In genomic region chr8:109706874-109707237, GRCm38 (mm10) we compare ENCODE assay signal across 8 mouse cellular contexts. TPM values are rescaled to one million over a fixed set of nuclear protein-coding genes. Genes with fewer than 3 reads are reported as not detected.
A peak's percentile ranks its signal among the peaks of the same experiment; 100 is the strongest.
DNase-seq lines count a peak whose midpoint lies in the region; ATAC-seq and TF ChIP-seq lines count a peak whose summit lies in the region.

No protein-coding gene starts in this region.

- no peaks in the 10 kb centered on the region for H3K79me2 ChIP-seq in CH12.LX (replicated peaks; ENCODE audit: control insufficient read depth, extremely low read depth, insufficient read depth, poor library complexity, severe bottlenecking)

- H3K9ac ChIP-seq in CH12.LX (ENCODE audit: insufficient read depth, low read depth), result no peak overlapping the region
- no peak overlapping the region for H3K9ac ChIP-seq in heart, postnatal 0 days (replicated peaks; ENCODE audit: low read depth, low read length)
- H3K9ac ChIP-seq in liver, embryonic 16.5 days (ENCODE audit: low read depth, low read length), result peak overlapping the region; percentile 98
- peak overlapping the region; percentile 100 for H3K9ac ChIP-seq in neural tube, embryonic 13.5 days
- no peak overlapping the region for H3K9ac ChIP-seq in stomach, postnatal 0 days (ENCODE audit: low read length)

- in situ Hi-C loops in CH12.LX (cut with MboI; ENCODE audit: low pct_ligation_motif_present, low pct_unique_long_range_greater_than_20kb, low sequenced_read_pairs), result no loop called here

- WGBS in heart, postnatal 0 days, result 20% methylated on average over 2 of the region's 2 CpGs
- WGBS in liver, embryonic 16.5 days (ENCODE audit: insufficient replicate concordance), result 12% methylated on average over 2 of the region's 2 CpGs
- WGBS in neural tube, embryonic 13.5 days, result 13% methylated on average over 2 of the region's 2 CpGs
- WGBS in stomach, postnatal 0 days, result 11% methylated on average over 2 of the region's 2 CpGs

- no peak overlapping the region for H3K27ac ChIP-seq in CH12.LX (ENCODE audit: insufficient read depth, low read depth)
- no peak overlapping the region for H3K27ac ChIP-seq in brown adipose tissue, adult 24 weeks (replicated peaks; ENCODE audit: low read depth, low read length)
- no peak overlapping the region for H3K27ac ChIP-seq in heart, postnatal 0 days (ENCODE audit: low read depth)
- no peak overlapping the region for H3K27ac ChIP-seq in liver, embryonic 16.5 days (ENCODE audit: low read length)
- H3K27ac ChIP-seq in neural tube, embryonic 13.5 days (replicated peaks), result no peak overlapping the region
- no peak overlapping the region for H3K27ac ChIP-seq in stomach, postnatal 0 days (replicated peaks)

- peaks cover 19% of the 10 kb centered on the region for H3K27me3 ChIP-seq in CH12.LX (replicated peaks)
- no peaks in the 10 kb centered on the region for H3K27me3 ChIP-seq in heart, postnatal 0 days (ENCODE audit: control insufficient read depth, insufficient read depth, low read length)
- H3K27me3 ChIP-seq in liver, embryonic 16.5 days (ENCODE audit: control insufficient read depth, insufficient read depth, low read depth, low read length), result peaks cover 7% of the 10 kb centered on the region
- peaks cover 15% of the 10 kb centered on the region for H3K27me3 ChIP-seq in neural tube, embryonic 13.5 days
- no peaks in the 10 kb centered on the region for H3K27me3 ChIP-seq in stomach, postnatal 0 days (ENCODE audit: control insufficient read depth, insufficient read depth, low read length)

- TF ChIP-seq EP300 in CH12.LX (IDR thresholded peaks at IDR 0.05; ENCODE audit: low read length), result no peak
- TF ChIP-seq EP300 in heart, postnatal 0 days (IDR thresholded peaks at IDR 0.05; ENCODE audit: low read depth), result no peak
- TF ChIP-seq EP300 in stomach, postnatal 0 days (optimal IDR thresholded peaks at IDR 0.05), result no peak

- peak overlapping the region; percentile 44 for H3K4me2 ChIP-seq in CH12.LX (ENCODE audit: insufficient read depth, low read depth, poor library complexity, severe bottlenecking)
- H3K4me2 ChIP-seq in heart, postnatal 0 days (ENCODE audit: low read depth, low read length), result peak overlapping the region; percentile 92
- peak overlapping the region; percentile 89 for H3K4me2 ChIP-seq in liver, embryonic 16.5 days (ENCODE audit: low read depth, low read length)
- peak overlapping the region; percentile 91 for H3K4me2 ChIP-seq in neural tube, embryonic 13.5 days
- H3K4me2 ChIP-seq in stomach, postnatal 0 days (replicated peaks; ENCODE audit: low read depth), result peak overlapping the region; percentile 77

- no peaks in the 10 kb centered on the region for H3K9me3 ChIP-seq in CH12.LX (replicated peaks; ENCODE audit: low read length)
- no peaks in the 10 kb centered on the region for H3K9me3 ChIP-seq in heart, postnatal 0 days (replicated peaks; ENCODE audit: control insufficient read depth, low read length)
- no peaks in the 10 kb centered on the region for H3K9me3 ChIP-seq in liver, embryonic 16.5 days (replicated peaks; ENCODE audit: control insufficient read depth, low read length)
- no peaks in the 10 kb centered on the region for H3K9me3 ChIP-seq in neural tube, embryonic 13.5 days
- H3K9me3 ChIP-seq in stomach, postnatal 0 days (ENCODE audit: control insufficient read depth, low read length), result no peaks in the 10 kb centered on the region

- no peak for TF ChIP-seq POLR2A in CH12.LX (IDR thresholded peaks at IDR 0.05; ENCODE audit: low read depth, low read length)

- TF ChIP-seq RAD21 in CH12.LX (IDR thresholded peaks at IDR 0.05; ENCODE audit: low read depth, low read length), result peak; percentile 54

- ATAC-seq in heart, postnatal 0 days (ENCODE audit: insufficient read depth, low read depth), result 0 out of 2 replicates have a peak, but pooled peaks have one; percentile 32
- ATAC-seq in liver, embryonic 16.5 days (ENCODE audit: low read depth), result peak; percentile 17; the same call in 1 of the 2 replicates
- peak; percentile 47; the same call in 1 of the 2 replicates for ATAC-seq in neural tube, embryonic 13.5 days (ENCODE audit: low read depth)
- peak; percentile 71 for ATAC-seq in stomach, postnatal 0 days (ENCODE audit: low FRiP score, low TSS enrichment)

- DNase-seq in CH12.LX (ENCODE audit: extremely low read depth), result peak; percentile 82
- DNase-seq in fibroblast of lung, adult 2 months (ENCODE audit: low read depth), result peak; percentile 27
- peak; percentile 61 for DNase-seq in heart, postnatal 0 days (ENCODE audit: low spot score)
- DNase-seq in kidney, postnatal 36 days, result peak; percentile 84 to 95
- DNase-seq in stomach, postnatal 0 days (ENCODE audit: low spot score), result peak; percentile 88

- dilution Hi-C loops in CH12.LX (cut with MboI; ENCODE audit: extremely low pct_ligation_motif_present, extremely low pct_unique_long_range_greater_than_20kb, low sequenced_read_pairs), result no loop called here

- no peak overlapping the region for H3K4me3 ChIP-seq in CH12.LX (replicated peaks in 1 of 3; ENCODE audit: low read depth in 2 of 3, low read length in 2 of 3, poor library complexity in 1 of 3)
- H3K4me3 ChIP-seq in brown adipose tissue, adult 24 weeks (ENCODE audit: insufficient read depth, low read depth, low read length), result peak overlapping the region; percentile 54
- peak overlapping the region; percentile 92 for H3K4me3 ChIP-seq in heart, postnatal 0 days (ENCODE audit: low read depth, low read length)
- H3K4me3 ChIP-seq in liver, embryonic 16.5 days (ENCODE audit: low read depth, low read length), result peak overlapping the region; percentile 94
- peak overlapping the region; percentile 95 for H3K4me3 ChIP-seq in neural tube, embryonic 13.5 days
- H3K4me3 ChIP-seq in stomach, postnatal 0 days (ENCODE audit: low read depth, low read length), result peak overlapping the region; percentile 96

- H3K4me1 ChIP-seq in CH12.LX (ENCODE audit: control insufficient read depth in 1 of 2, insufficient read depth in 2 of 2), result peaks cover 0 to 20% of the 10 kb centered on the region in 2 experiments; a peak in 2 of 4 replicates
- H3K4me1 ChIP-seq in brown adipose tissue, adult 24 weeks (ENCODE audit: control insufficient read depth, insufficient read depth, insufficient read length, low read length), result no peaks in the 10 kb centered on the region
- H3K4me1 ChIP-seq in heart, postnatal 0 days (ENCODE audit: control insufficient read depth, insufficient read depth), result peaks cover 16% of the 10 kb centered on the region
- H3K4me1 ChIP-seq in liver, embryonic 16.5 days (ENCODE audit: control insufficient read depth, low read depth, low read length), result peaks cover 21% of the 10 kb centered on the region
- peaks cover 36% of the 10 kb centered on the region for H3K4me1 ChIP-seq in neural tube, embryonic 13.5 days (replicated peaks)
- no peaks in the 10 kb centered on the region for H3K4me1 ChIP-seq in stomach, postnatal 0 days (replicated peaks; ENCODE audit: control insufficient read depth, insufficient read depth)

- peak; percentile 83 to 93 for TF ChIP-seq CTCF in CH12.LX (conservative IDR thresholded peaks at IDR 0.05 in 1 of 2, IDR thresholded peaks at IDR 0.05 in 1 of 2; ENCODE audit: low read depth in 2 of 2, low read length in 2 of 2)
- peak; percentile 75 for TF ChIP-seq CTCF in heart, postnatal 0 days (IDR thresholded peaks at IDR 0.05; ENCODE audit: low read depth)
- TF ChIP-seq CTCF in stomach, postnatal 0 days (IDR thresholded peaks at IDR 0.05; ENCODE audit: low read depth), result peak; percentile 88

- peaks cover 0 to 32% of the 10 kb centered on the region in 2 experiments for H3K36me3 ChIP-seq in CH12.LX (replicated peaks in 1 of 2; ENCODE audit: control insufficient read depth in 1 of 2, insufficient read depth in 1 of 2, low read length in 1 of 2)
- H3K36me3 ChIP-seq in heart, postnatal 0 days (replicated peaks; ENCODE audit: control insufficient read depth, insufficient read depth, low read length), result peaks cover 43% of the 10 kb centered on the region
- H3K36me3 ChIP-seq in liver, embryonic 16.5 days (ENCODE audit: control insufficient read depth, insufficient read depth), result peaks cover 6% of the 10 kb centered on the region
- peaks cover 38% of the 10 kb centered on the region for H3K36me3 ChIP-seq in neural tube, embryonic 13.5 days
- peaks cover 9% of the 10 kb centered on the region for H3K36me3 ChIP-seq in stomach, postnatal 0 days (ENCODE audit: control insufficient read depth, insufficient read depth, low read length)

RNA-seq across cellular contexts. Expression of gene Zfp821, which starts 1.5 kb away (rescaled TPM):
- total RNA-seq in CH12.LX (2012; rRNA removed) (5.0 and 5.1 TPM in 2 replicates), CH12.LX (2014; rRNA removed) (3.4 and 4.1 TPM in 2 replicates)
- polyA plus RNA-seq in CH12.LX (2012; ENCODE audit: insufficient read length, low read depth), result 4.1 and 5.2 TPM in 2 replicates
- polyA plus RNA-seq in brown adipose tissue, adult 24 weeks (2012; ENCODE audit: insufficient read depth, insufficient read length, missing spikeins), result 1.3 and 3.2 TPM in 2 replicates
- total RNA-seq in heart, postnatal 0 days (2014; rRNA removed; ENCODE audit: low replicate concordance), result 14.8 and 21.4 TPM in 2 replicates
- polyA plus RNA-seq in heart, postnatal 0 days (2015; fragmentation: Nextera tagmentation; extraction: Ambion mirVana), result 11.6 and 12.2 TPM in 2 replicates
- polyA plus RNA-seq in liver, embryonic 16.5 days (2015; fragmentation: Nextera tagmentation; extraction: Ambion mirVana), result 4.9 and 5.3 TPM in 2 replicates
- 69.6 and 74.6 TPM in 2 replicates for polyA plus RNA-seq in neural tube, embryonic 13.5 days (2015; fragmentation: Nextera tagmentation; extraction: Ambion mirVana)
- polyA plus RNA-seq in stomach, postnatal 0 days (2015; fragmentation: Nextera tagmentation; extraction: Ambion mirVana), result 12.2 and 13.6 TPM in 2 replicates

RNA-seq across cellular contexts. Expression of gene Ist1, which starts 13.8 kb away (rescaled TPM):
- 38.2 and 38.9 TPM in 2 replicates for total RNA-seq in CH12.LX (2012; rRNA removed)
- 57.2 and 62.2 TPM in 2 replicates for total RNA-seq in CH12.LX (2014; rRNA removed)
- 49.5 and 53.1 TPM in 2 replicates for polyA plus RNA-seq in CH12.LX (2012; ENCODE audit: insufficient read length, low read depth)
- 36.1 and 57.8 TPM in 2 replicates for polyA plus RNA-seq in brown adipose tissue, adult 24 weeks (2012; ENCODE audit: insufficient read depth, insufficient read length, missing spikeins)
- 65.3 and 69.7 TPM in 2 replicates for total RNA-seq in heart, postnatal 0 days (2014; rRNA removed; ENCODE audit: low replicate concordance)
- polyA plus RNA-seq in heart, postnatal 0 days (2015; fragmentation: Nextera tagmentation; extraction: Ambion mirVana), result 70.5 and 73.2 TPM in 2 replicates
- 37.2 and 38.9 TPM in 2 replicates for polyA plus RNA-seq in liver, embryonic 16.5 days (2015; fragmentation: Nextera tagmentation; extraction: Ambion mirVana)
- polyA plus RNA-seq in neural tube, embryonic 13.5 days (2015; fragmentation: Nextera tagmentation; extraction: Ambion mirVana), result 177 and 190 TPM in 2 replicates
- polyA plus RNA-seq in stomach, postnatal 0 days (2015; fragmentation: Nextera tagmentation; extraction: Ambion mirVana), result 96.0 and 103 TPM in 2 replicates

RNA-seq across cellular contexts. Expression of gene Atxn1l, which starts 30.7 kb away (rescaled TPM):
- total RNA-seq in CH12.LX (2012; rRNA removed), result 6.8 and 7.6 TPM in 2 replicates
- 4.1 and 4.6 TPM in 2 replicates for total RNA-seq in CH12.LX (2014; rRNA removed)
- 15.2 and 18.5 TPM in 2 replicates for polyA plus RNA-seq in CH12.LX (2012; ENCODE audit: insufficient read length, low read depth)
- 13.2 and 13.9 TPM in 2 replicates for polyA plus RNA-seq in brown adipose tissue, adult 24 weeks (2012; ENCODE audit: insufficient read depth, insufficient read length, missing spikeins)
- 12.6 and 13.8 TPM in 2 replicates for total RNA-seq in heart, postnatal 0 days (2014; rRNA removed; ENCODE audit: low replicate concordance)
- 2.4 and 3.3 TPM in 2 replicates for polyA plus RNA-seq in heart, postnatal 0 days (2015; fragmentation: Nextera tagmentation; extraction: Ambion mirVana)
- polyA plus RNA-seq in liver, embryonic 16.5 days (2015; fragmentation: Nextera tagmentation; extraction: Ambion mirVana), result 2.8 and 3.2 TPM in 2 replicates
- polyA plus RNA-seq in neural tube, embryonic 13.5 days (2015; fragmentation: Nextera tagmentation; extraction: Ambion mirVana), result 3.5 and 3.7 TPM in 2 replicates
- 2.7 and 2.8 TPM in 2 replicates for polyA plus RNA-seq in stomach, postnatal 0 days (2015; fragmentation: Nextera tagmentation; extraction: Ambion mirVana)

Comparison
In these comparisons a context has a peak if more than half of its experiments do, and no peak if none do; other contexts are left out.
1. DNase-seq: peak in every context shown above with its lines; median percentile 90 in kidney, postnatal 36 days; 88 in stomach, postnatal 0 days; 82 in CH12.LX; 61 in heart, postnatal 0 days; 27 in fibroblast of lung, adult 2 months.
2. H3K4me3 ChIP-seq: peak in brown adipose tissue, adult 24 weeks (single experiment), heart, postnatal 0 days (single experiment), liver, embryonic 16.5 days (single experiment), neural tube, embryonic 13.5 days (single experiment) and stomach, postnatal 0 days (single experiment); none in CH12.LX (0 of 3).
3. H3K9ac ChIP-seq: peak in liver, embryonic 16.5 days (single experiment) and neural tube, embryonic 13.5 days (single experiment); none in CH12.LX (single experiment), heart, postnatal 0 days (single experiment) and stomach, postnatal 0 days (single experiment).
4. ATAC-seq: peak in every context shown above with its lines; median percentile 71 in stomach, postnatal 0 days; 47 in neural tube, embryonic 13.5 days; 32 in heart, postnatal 0 days; 17 in liver, embryonic 16.5 days.
5. Peak in every context shown above with its lines, with median percentiles within 50 percentile points of each other: H3K4me2 ChIP-seq and CTCF ChIP-seq.